Mouse (Mus musculus) cerebellum, postnatal 36 days (tissue): ENCODE data around the gene Rec8.

Experiments
- DNase-seq, 2 experiments: peaks; one replicate each; pipeline ENCODE4 v3.0.0; 2021 to 2022; ENCODE audit warnings: mixed read lengths in 2 of 2

Gene Rec8

DNA sequence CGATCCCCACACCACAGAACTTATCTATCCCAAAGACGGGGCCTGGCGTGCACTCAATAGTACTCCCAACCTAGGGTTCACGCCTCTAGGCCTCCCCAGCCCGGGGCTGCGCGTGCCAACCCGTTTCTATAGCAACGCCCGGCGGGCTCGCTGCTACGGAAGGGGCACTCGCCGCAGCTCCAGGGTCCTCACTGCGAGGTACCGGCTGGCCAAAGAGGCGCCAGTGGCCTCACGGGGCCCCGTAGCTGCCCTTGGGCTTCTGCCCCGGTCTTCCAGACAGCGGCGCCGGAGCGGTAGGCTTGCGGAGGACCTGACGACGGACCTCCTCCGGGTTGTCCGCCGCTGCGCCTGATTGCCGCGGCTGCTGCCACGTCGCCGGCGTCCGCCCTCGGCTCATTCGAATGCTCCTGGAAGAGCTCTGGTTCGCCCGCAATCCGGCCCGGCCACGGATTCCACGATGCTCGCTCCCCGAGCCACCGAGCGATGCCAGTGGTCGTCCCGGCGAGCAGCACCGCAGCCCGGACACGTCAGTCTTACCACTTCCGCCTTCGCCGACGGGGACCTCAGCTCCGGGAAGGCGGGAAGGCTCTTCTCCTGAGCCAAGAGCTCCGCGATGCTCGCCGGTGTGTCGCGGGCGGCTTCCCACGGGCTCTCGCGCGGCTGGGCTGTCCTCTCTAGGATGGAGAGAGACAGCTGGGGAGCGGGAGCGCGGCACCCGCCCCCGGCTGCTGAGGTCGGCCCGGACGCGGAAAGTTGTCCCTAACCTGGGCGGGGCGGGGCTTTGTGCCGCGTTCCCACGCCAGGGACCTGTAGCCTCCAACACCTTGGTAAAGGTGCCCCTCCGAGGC is 25.4 kb downstream of the Rec8 start, which contains the start of gene Tm9sf1:
Gene Tm9sf1 (minus strand): TSS at position 747 of the 848 bp plus-strand sequence.
- DNase-seq = peak; percentile 83 to 88

GRCm38 (mm10) chr14:55644261-55644888 is 26.5 kb downstream of the Rec8 start:
- DNase-seq = no peak

DNA sequence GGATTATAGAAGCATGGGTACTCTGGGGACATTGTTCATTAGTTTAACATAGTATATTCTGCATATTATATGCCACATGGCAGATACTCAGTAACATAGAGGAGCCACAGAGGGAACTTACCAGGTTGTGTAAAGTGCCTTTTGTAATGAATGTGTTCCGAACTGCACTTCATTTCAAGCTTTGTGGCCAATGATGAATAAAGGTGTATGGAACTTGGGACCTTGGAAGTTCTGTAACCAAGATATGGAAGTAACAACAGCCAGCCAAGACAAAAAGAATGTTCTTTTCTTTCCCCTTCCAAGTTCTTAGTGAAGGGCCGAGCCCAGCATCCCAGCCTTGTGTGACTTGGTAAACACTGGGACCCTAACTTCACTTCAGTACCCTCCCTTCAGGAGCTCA is 32.0 kb downstream of the Rec8 start, which contains the start of gene Tssk4:
Gene Tssk4 (plus strand): TSS at position 301 of the 400 bp plus-strand sequence.
- DNase-seq = no peak

GRCm38 (mm10) chr14:55651528-55651927 is 33.7 kb downstream of the Rec8 start:
- no peak for DNase-seq

GRCm38 (mm10) chr14:55656935-55657334 is 39.1 kb downstream of the Rec8 start:
- no peak for DNase-seq

- no peak for DNase-seq
These were observed 40.2 kb downstream of the Rec8 start for GRCm38 (mm10) chr14:55658011-55658410.

- DNase-seq = peak; percentile 79
These were observed 42.2 kb downstream of the Rec8 start, which contains the start of gene Mdp1 for GRCm38 (mm10) chr14:55659960-55660573. Gene Mdp1, minus strand, starts transcription at chr14:55660508.

- no peak for DNase-seq
These were observed 42.8 kb downstream of the Rec8 start for GRCm38 (mm10) chr14:55660636-55661035.

DNA sequence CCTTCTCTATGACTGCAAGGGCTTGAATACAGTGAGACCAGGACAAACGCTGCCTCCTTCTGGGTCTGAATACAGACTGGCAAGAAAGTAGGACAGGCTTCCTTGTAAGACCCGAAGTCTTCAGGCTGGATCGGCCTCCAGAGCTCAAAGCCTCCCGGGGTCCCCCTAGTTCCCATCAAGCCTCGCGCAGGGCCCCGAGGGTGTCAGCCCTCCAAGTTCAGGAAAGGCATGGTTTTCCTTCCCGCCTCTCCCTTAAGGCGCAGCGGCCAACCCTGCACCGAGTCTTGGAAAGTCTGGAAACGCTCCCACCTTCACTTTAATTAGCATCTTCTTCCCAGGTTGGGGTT is 53.6 kb downstream of the Rec8 start:
- DNase-seq = no peak

DNA sequence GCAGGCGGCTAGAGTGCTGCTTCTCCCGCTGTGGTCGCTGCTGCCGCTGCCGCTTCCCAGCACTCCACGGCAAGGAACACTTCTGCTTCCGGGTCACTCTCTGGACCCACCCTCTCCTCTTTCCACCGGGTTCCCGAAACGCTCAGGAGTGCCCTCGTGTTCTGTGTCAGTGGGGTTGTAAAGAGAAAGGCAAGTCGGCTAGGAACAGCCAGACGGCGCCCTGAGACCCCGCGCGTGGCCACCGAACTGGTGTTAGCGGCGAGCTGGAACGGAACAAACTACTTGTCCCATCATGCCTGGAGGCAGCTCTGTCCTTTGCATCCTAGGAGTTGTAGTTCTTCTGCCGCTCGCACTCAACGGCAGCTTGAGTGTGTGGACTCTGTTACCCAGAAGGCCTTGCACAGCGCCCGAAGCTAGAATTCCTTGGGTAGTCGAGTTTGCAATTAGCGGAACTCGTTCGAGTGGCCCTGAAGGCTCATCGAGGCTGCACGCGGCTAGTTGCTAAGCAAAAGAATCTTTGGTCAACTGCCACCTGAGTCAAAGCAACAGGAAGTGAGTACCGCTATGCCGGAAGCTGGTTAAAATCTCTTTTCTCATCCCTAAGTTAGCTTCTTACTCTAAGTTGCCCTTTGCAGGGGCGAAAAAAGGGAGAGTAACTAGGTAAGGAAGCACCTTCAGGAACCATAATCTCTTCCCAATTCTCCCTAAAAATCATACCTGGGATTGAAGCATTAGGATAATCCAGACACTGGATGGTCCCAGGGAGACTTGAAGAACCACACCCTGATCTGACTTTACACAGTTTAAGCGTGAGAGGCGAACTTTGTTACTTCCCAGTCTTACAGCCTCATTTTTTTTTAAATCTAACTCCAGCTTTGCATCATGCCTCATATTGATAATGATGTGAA is 54.2 kb downstream of the Rec8 start, which contains the start of the genes Gmpr2 and Nedd8:
Gene Gmpr2 (plus strand): TSS at position 109 of the 908 bp plus-strand sequence.
Gene Nedd8 (minus strand): TSS at position 292 of the 908 bp plus-strand sequence.
- peak; percentile 83 to 93 for DNase-seq

DNA sequence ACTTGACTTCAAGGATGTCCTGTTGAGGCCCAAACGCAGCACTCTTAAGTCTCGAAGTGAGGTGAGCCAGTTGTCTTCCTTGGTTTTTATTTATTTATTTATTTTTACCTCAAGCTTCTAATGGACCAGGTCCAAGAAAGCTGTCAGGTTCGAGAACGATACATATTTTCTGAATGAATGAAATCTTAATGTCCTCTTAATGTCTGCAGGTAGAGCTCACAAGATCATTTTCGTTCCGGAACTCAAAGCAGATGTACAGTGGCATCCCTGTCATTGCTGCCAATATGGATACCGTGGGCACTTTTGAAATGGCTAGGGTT is 54.9 kb downstream of the Rec8 start:
- no peak for DNase-seq
